Mouse (Mus musculus) heart, adult 8-10 months (tissue): ENCODE data around the gene Klhdc4. TPM values are rescaled to one million over a fixed set of nuclear protein-coding genes. Genes with fewer than 3 reads are reported as not detected.

Source experiments
- DNase-seq: peaks from one replicate; pipeline ENCODE4 v3.0.0; 2022; ENCODE audit warnings: low spot score
- total RNA-seq, 4 experiments: library from RNA; stranded (reverse); gene quantifications; 2 replicates each; pipeline ENCODE4 v1.2.4; 2022

Gene Klhdc4
- total RNA-seq, 4 experiments from 2014 or later: 12.5 to 14.9 (median 12.9) TPM

DNA sequence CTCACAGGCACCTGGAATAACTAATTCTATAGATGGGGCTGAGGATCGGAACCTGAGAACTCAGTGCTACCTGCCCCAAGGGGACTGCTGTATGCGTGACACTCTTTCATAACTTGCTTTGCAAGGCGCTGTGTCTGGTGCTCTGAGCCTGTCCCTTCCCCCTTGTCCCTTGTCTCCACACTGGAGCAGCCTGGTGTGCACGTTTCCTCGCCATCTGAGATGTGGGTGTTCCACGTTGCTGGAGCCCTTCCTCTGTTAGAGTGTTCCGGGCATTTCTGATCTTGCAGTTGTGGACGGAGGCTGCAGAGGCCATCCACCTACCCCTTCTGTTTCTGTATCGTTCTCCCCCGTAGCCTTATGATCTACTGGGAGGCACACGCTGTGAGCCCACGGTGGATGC lies 70.9 kb downstream of the Klhdc4 start:
- DNase-seq: no peak

DNA sequence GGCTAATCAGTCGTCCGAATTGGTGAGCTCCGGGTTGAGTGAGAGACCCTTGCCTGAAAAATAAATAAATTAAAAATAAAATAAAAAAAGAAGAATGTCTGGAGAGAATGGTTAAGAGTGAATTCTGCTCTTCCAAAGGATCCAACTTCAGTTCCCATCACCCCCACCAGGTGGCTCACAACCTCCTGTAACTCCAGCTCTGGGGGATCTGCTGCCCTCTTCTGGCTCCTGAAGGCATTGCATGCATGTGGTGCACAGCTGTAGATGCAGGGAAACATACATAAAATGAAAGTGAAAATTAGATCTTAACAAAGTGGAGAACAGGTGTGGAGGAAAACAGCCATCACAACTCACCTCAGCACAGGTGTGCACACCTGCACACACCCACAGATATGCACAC lies 78.0 kb downstream of the Klhdc4 start:
- peak; percentile 11 for DNase-seq

DNA sequence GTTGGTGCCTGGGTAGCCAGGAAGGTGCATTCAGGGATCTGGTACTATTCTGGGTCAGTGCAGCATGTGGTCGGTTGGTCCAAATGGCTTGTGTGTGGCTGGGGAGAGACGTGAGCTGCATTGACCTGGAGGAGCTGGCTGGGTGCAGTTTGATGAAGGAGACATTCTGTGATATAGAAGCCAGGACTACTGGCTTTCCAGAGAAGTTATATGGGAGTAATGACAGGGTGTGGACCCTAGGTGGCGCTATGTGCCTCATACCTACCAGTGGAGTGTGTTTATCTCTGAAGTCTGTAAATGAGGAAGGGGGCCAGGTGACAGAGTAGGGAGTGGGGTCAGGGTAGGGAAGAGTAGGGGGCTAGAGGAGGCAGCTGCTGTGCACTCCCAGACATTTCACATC lies 78.9 kb downstream of the Klhdc4 start:
- DNase-seq: no peak

GRCm38 (mm10) chr8:121749501-121749900 lies 79.9 kb downstream of the Klhdc4 start:
- no peak for DNase-seq

Other genes starting within 250 kb of the Klhdc4 start
- gene Map1lc3b, start 239.2 kb downstream of the Klhdc4 start, total RNA-seq: 100 to 1,000 TPM; 264 to 289 (median 284) TPM
- 10 to 100 TPM; 23.7 to 30.9 (median 26.2) TPM for gene Zcchc14, start 176.7 kb downstream of the Klhdc4 start, total RNA-seq
- under 1 TPM in 1 of 4 experiments, not detected in 3; 0.16 TPM for gene Jph3, start 99.9 kb downstream of the Klhdc4 start, total RNA-seq
- gene Slc7a5, start 78.1 kb upstream of the Klhdc4 start, total RNA-seq: 1 to 10 TPM; 3.8 to 4.8 (median 4.2) TPM
- gene Car5a, start 115.3 kb upstream of the Klhdc4 start, total RNA-seq: under 1 TPM in 1 of 4 experiments, not detected in 3; 0.23 TPM
- gene Banp, start 120.2 kb upstream of the Klhdc4 start, total RNA-seq: 10 to 100 TPM in 3 of 4 experiments, 1 to 10 TPM in 1; 7.6 to 24.8 (median 17.2) TPM